Mouse (Mus musculus): ENCODE data around the gene Pdcd2l.

The Pdcd2l gene

GRCm38 (mm10) chr7:34164671-34165070 lies 31.8 kb downstream of the Pdcd2l start:
- ATAC-seq (ENCODE audit: insufficient number of reproducible peaks, low FRiP score, low TSS enrichment): no peak

DNA sequence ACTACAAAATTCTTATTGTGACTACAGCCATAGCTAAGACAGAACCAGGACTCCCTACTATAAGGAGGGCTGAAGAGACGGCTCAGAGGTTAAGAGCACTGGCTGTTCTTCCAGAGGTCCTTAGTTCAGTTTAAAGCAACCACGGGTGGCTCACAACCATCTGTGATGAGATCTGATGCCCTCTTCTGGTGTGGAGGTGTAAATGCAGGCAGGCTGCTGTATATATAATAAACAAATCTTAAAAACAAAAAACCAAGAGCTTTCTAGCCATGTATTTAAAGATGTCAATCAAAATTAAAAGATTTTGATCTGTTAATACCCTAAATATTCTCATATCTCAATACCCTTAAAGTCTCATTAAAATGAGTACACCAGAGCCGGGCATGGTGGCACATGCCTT lies 37.3 kb downstream of the Pdcd2l start:
- ATAC-seq (ENCODE audit: insufficient number of reproducible peaks, low FRiP score, low TSS enrichment): no peak

DNA sequence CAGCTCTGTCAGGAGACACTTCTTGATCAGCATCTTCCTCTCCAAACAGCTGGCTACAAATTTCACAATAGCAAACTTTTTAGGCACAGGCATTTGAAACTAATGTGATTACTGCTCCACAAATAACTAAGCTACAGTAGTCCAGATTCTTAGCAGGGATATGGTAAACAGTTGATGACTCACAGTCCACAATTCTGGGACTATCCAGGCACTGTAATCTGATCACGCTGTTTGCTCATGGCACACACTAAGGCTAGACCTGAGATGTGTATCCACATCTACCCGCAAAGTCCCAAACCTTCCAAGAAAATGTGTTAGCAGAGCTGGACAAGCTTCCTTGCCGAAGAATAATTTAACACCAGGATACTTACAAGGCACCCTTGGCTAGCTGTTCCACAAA lies 38.5 kb downstream of the Pdcd2l start:
- no peak for ATAC-seq (ENCODE audit: insufficient number of reproducible peaks, low FRiP score, low TSS enrichment)

DNA sequence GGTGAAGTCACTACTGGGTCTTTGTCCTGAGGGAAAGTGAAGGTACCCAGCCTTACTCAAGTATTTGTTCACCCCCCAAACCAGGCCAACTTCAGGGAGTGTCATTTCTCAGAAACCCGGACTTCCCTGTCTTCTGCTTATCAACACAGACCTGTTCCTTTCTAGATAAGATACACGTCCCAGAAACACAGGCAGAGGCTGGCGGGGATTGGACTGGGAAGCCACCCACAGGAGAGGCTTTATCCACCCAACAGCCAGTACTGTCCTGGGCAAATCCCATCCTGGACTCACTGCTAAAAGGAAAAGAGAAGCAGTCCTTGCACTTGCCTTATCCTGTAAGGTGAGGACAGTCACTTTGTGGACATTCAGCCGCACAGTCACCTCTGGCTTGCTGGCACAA lies 49.3 kb downstream of the Pdcd2l start:
- no peak for ATAC-seq (ENCODE audit: insufficient number of reproducible peaks, low FRiP score, low TSS enrichment)

- ATAC-seq (ENCODE audit: insufficient number of reproducible peaks, low FRiP score, low TSS enrichment): no peak
Observed at GRCm38 (mm10) chr7:34141123-34141522, 55.3 kb downstream of the Pdcd2l start.

DNA sequence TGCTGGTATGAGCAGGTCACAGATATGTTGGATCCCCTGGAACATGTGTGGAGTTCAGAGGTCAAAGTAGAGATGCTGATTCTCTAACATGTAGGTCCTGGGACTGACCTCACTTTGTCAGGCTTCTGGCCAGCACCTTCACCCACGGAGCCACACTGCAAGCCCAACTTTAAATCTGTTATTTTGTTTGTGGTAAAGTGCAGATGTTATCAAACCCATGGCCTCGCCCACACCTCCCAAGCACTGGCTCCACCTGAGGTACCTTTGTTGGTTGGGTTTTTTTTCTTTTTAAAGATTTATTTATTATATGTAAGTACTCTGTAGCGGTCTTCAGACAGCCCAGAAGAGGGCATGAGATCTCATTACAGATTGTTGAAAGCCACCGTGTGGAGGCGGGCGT lies 57.0 kb downstream of the Pdcd2l start:
- no peak for ATAC-seq (ENCODE audit: insufficient number of reproducible peaks, low FRiP score, low TSS enrichment)

All from cerebellum, adult (tissue).